Mouse (Mus musculus) CH12.LX (cell line): ENCODE measurements around the gene Tnpo2.
A peak's percentile ranks its signal among the peaks of the same experiment; 100 is the strongest.

Experiments used
- CTCF ChIP-seq, 2 experiments: IDR thresholded peaks in 1 of 2; conservative IDR thresholded peaks in 1 of 2; 2 replicates each; pipeline ENCODE4 v1.5.1; 2011 to 2012; ENCODE audit warnings: low read depth in 2 of 2, low read length in 2 of 2, improper control_type of control experiment in 1 of 2, inconsistent platforms in 1 of 2, mild to moderate bottlenecking in 1 of 2, moderate library complexity in 1 of 2
- ELF1 ChIP-seq: IDR thresholded peaks from 2 replicates; pipeline ENCODE4 v1.6.1; 2014; ENCODE audit warnings: low read depth, mild to moderate bottlenecking, inconsistent platforms, low read length, improper control_type of control experiment
- GABPA ChIP-seq: IDR thresholded peaks from 2 replicates; pipeline ENCODE4 v1.6.1; 2012; ENCODE audit warnings: low read depth, low read length, improper control_type of control experiment, inconsistent platforms; ENCODE audit not compliant: insufficient replicate concordance
- JUND ChIP-seq: conservative IDR thresholded peaks from 2 replicates; pipeline ENCODE4 v1.6.1; 2011; ENCODE audit warnings: low read depth, low read length, improper control_type of control experiment
- MYC ChIP-seq: IDR thresholded peaks from 2 replicates; pipeline ENCODE4 v1.6.1; 2011; ENCODE audit warnings: low read depth, mild to moderate bottlenecking, improper control_type of control experiment, low read length
- POLR2A ChIP-seq: IDR thresholded peaks from 2 replicates; pipeline ENCODE4 v1.6.1; 2011; ENCODE audit warnings: low read depth, mild to moderate bottlenecking, improper control_type of control experiment, low read length
- POLR2AphosphoS2 ChIP-seq: IDR thresholded peaks from 2 replicates; pipeline ENCODE4 v1.6.1; 2011; ENCODE audit warnings: low read depth, low read length, improper control_type of control experiment
- RAD21 ChIP-seq: IDR thresholded peaks from 2 replicates; pipeline ENCODE4 v1.6.1; 2011; ENCODE audit warnings: low read depth, mild to moderate bottlenecking, low read length, improper control_type of control experiment, moderate library complexity
- SMC3 ChIP-seq: IDR thresholded peaks from 2 replicates; pipeline ENCODE4 v1.6.1; 2011; ENCODE audit warnings: low read depth, low read length, improper control_type of control experiment
- USF1 ChIP-seq: IDR thresholded peaks from 2 replicates; pipeline ENCODE4 v1.6.1; 2014; ENCODE audit warnings: low read depth, mild to moderate bottlenecking, inconsistent platforms, low read length, improper control_type of control experiment
- ZC3H11A ChIP-seq: IDR thresholded peaks from 2 replicates; pipeline ENCODE4 v1.6.1; 2012; ENCODE audit warnings: low read depth, mild to moderate bottlenecking, inconsistent platforms, low read length, improper control_type of control experiment
- ZMIZ1 ChIP-seq: IDR thresholded peaks from 2 replicates; pipeline ENCODE4 v1.6.1; 2012; ENCODE audit warnings: low read depth, mild to moderate bottlenecking, inconsistent platforms, low read length, improper control_type of control experiment

DNA sequence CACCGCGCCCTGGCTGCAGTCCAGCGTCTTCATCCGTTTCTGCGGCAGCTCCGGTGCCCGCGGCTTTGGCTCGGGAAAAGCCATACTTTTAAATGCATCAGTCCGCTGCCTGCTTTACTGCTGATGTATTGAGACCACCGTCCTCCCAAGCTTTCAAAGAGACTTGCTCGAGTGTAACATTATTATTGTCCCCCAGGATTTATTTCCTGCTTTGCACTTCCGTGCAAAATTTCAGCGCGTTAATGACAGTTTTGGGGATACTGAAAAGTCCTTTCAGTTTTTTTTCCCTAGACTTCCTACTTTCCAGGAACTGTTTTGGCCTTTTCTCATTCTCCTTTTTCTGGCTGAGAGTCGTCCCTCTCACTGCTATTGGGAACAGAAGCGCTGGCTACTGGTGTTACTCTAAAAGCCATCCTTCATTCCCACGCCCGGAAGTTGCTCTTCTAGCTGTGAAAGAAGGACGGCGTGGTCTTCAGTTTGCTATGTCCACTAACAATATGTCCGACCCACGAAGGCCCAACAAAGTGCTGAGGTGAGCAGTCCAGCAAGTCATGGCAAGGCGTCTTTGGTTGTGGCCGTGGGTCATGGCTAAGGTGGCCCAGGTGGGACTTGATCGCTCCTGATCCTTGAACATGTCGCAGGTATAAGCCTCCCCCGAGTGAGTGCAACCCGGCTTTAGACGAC, 44.0 kb downstream of the Tnpo2 start, which contains the start of gene Wdr83os:
- TF ChIP-seq ZC3H11A (no peak), ELF1 (peak; percentile 77), MYC (peak; percentile 74), CTCF (conservative IDR thresholded peaks at IDR 0.05 in 1 of 2, IDR thresholded peaks at IDR 0.05 in 1 of 2; ENCODE audit: low read depth in 2 of 2, low read length in 2 of 2) (no peak), JUND (no peak), SMC3 (no peak), ZMIZ1 (no peak), RAD21 (no peak), POLR2AphosphoS2 (no peak; the same call in 1 of the 2 replicates), GABPA (no peak), USF1 (no peak), POLR2A (peak; percentile 49; the same call in 1 of the 2 replicates)
